Mouse (Mus musculus) 3134 (cell line): ENCODE measurements around the gene Ercc6.

Source experiments
- DNase-seq: peaks from one replicate; pipeline ENCODE4 v3.0.0-alpha.2; 2011; ENCODE audit warnings: low spot score; ENCODE audit not compliant: insufficient read length; ENCODE audit errors: extremely low read depth

Ercc6 gene

GRCm38 (mm10) chr14:32561428-32561827, 48.1 kb downstream of the Ercc6 start:
- no peak for DNase-seq

GRCm38 (mm10) chr14:32563661-32564060, 50.3 kb downstream of the Ercc6 start:
- DNase-seq = no peak

GRCm38 (mm10) chr14:32572519-32572918, 59.2 kb downstream of the Ercc6 start:
- no peak for DNase-seq

- DNase-seq = no peak
Measured at GRCm38 (mm10) chr14:32578420-32578819, 65.1 kb downstream of the Ercc6 start.

GRCm38 (mm10) chr14:32583696-32584095, 70.4 kb downstream of the Ercc6 start:
- DNase-seq = no peak

GRCm38 (mm10) chr14:32587013-32587784, 73.9 kb downstream of the Ercc6 start:
- DNase-seq = no peak

GRCm38 (mm10) chr14:32590377-32590776, 77.1 kb downstream of the Ercc6 start:
- DNase-seq = no peak

- no peak for DNase-seq
Measured at GRCm38 (mm10) chr14:32597232-32598231, 84.2 kb downstream of the Ercc6 start.

- DNase-seq = no peak
Measured at GRCm38 (mm10) chr14:32598437-32599219, 85.3 kb downstream of the Ercc6 start.

- no peak for DNase-seq
Measured at GRCm38 (mm10) chr14:32599290-32600041, 86.1 kb downstream of the Ercc6 start, which contains the start of gene Prrxl1. Gene Prrxl1 (plus strand): TSS chr14:32599407.

- DNase-seq = no peak
Measured at GRCm38 (mm10) chr14:32600110-32600509, 86.8 kb downstream of the Ercc6 start.

- DNase-seq = no peak
Measured at GRCm38 (mm10) chr14:32605508-32605907, 92.2 kb downstream of the Ercc6 start.

GRCm38 (mm10) chr14:32606316-32606715, 93.0 kb downstream of the Ercc6 start:
- no peak for DNase-seq

- no peak for DNase-seq
Measured at GRCm38 (mm10) chr14:32609392-32609791, 96.1 kb downstream of the Ercc6 start.

GRCm38 (mm10) chr14:32617253-32617652, 103.9 kb downstream of the Ercc6 start:
- no peak for DNase-seq

- no peak for DNase-seq
Measured at GRCm38 (mm10) chr14:32624245-32624644, 110.9 kb downstream of the Ercc6 start.

- no peak for DNase-seq
Measured at GRCm38 (mm10) chr14:32624811-32625210, 111.5 kb downstream of the Ercc6 start.

GRCm38 (mm10) chr14:32627271-32627670, 114.0 kb downstream of the Ercc6 start:
- no peak for DNase-seq

- no peak for DNase-seq
Measured at GRCm38 (mm10) chr14:32628584-32628983, 115.3 kb downstream of the Ercc6 start.
